Mouse (Mus musculus) CH12.LX (cell line): ENCODE results near the gene Fyttd1.

ENCODE experiments used
- CTCF ChIP-seq, 2 experiments: IDR thresholded peaks in 1 of 2; conservative IDR thresholded peaks in 1 of 2; 2 replicates each; pipeline ENCODE4 v1.5.1; 2011 to 2012; ENCODE audit warnings: low read depth in 2 of 2, low read length in 2 of 2, improper control_type of control experiment in 1 of 2, inconsistent platforms in 1 of 2, mild to moderate bottlenecking in 1 of 2, moderate library complexity in 1 of 2
- EP300 ChIP-seq: IDR thresholded peaks from 2 replicates; pipeline ENCODE4 v1.6.1; 2011; ENCODE audit warnings: low read length, improper control_type of control experiment
- GABPA ChIP-seq: IDR thresholded peaks from 2 replicates; pipeline ENCODE4 v1.6.1; 2012; ENCODE audit warnings: low read depth, low read length, improper control_type of control experiment, inconsistent platforms; ENCODE audit not compliant: insufficient replicate concordance
- HCFC1 ChIP-seq: IDR thresholded peaks from 2 replicates; pipeline ENCODE4 v1.6.1; 2012; ENCODE audit warnings: low read depth, mild to moderate bottlenecking, inconsistent platforms, low read length, improper control_type of control experiment
- KAT2A ChIP-seq: IDR thresholded peaks from 2 replicates; pipeline ENCODE4 v1.6.1; 2012; ENCODE audit warnings: low read length, improper control_type of control experiment, inconsistent platforms; ENCODE audit not compliant: insufficient replicate concordance
- MAX ChIP-seq: IDR thresholded peaks from 2 replicates; pipeline ENCODE4 v1.6.1; 2011; ENCODE audit warnings: low read length, improper control_type of control experiment
- MYC ChIP-seq: IDR thresholded peaks from 2 replicates; pipeline ENCODE4 v1.6.1; 2011; ENCODE audit warnings: low read depth, mild to moderate bottlenecking, improper control_type of control experiment, low read length
- POLR2A ChIP-seq: IDR thresholded peaks from 2 replicates; pipeline ENCODE4 v1.6.1; 2011; ENCODE audit warnings: low read depth, mild to moderate bottlenecking, improper control_type of control experiment, low read length
- RAD21 ChIP-seq: IDR thresholded peaks from 2 replicates; pipeline ENCODE4 v1.6.1; 2011; ENCODE audit warnings: low read depth, mild to moderate bottlenecking, low read length, improper control_type of control experiment, moderate library complexity
- RCOR1 ChIP-seq: conservative IDR thresholded peaks from 2 replicates; pipeline ENCODE4 v1.6.1; 2012; ENCODE audit warnings: low read depth, mild to moderate bottlenecking, inconsistent platforms, low read length, improper control_type of control experiment
- ZC3H11A ChIP-seq: IDR thresholded peaks from 2 replicates; pipeline ENCODE4 v1.6.1; 2012; ENCODE audit warnings: low read depth, mild to moderate bottlenecking, inconsistent platforms, low read length, improper control_type of control experiment

DNA sequence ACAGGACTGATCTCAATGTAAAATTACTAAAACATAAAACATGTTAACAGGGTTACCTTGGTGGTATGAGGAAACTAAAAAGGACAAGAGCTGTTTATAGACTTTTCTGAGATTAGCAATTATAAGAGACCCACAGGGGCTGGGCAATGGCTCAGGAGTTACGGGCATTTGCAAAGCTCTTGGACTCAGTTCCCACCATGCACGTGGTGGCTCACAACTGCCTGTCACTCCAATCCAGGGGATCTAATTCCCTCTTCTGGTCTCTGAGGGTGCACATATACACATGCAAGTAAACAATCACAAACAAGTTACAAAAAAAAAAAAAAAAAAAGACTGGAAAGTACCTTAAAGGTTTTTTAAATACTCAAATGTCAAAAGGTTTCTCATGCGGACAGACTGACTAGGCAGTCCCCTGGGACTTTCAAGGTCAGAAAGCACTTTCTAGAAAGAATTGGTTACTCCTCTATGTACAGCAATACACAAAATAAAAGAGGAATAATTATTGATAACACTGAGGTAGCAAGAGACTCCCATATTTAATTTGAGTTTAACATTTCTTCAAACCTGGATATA, 15.4 kb upstream of the Fyttd1 start:
- TF ChIP-seq CTCF (conservative IDR thresholded peaks at IDR 0.05 in 1 of 2, IDR thresholded peaks at IDR 0.05 in 1 of 2; ENCODE audit: low read depth in 2 of 2, low read length in 2 of 2) = no peak
- TF ChIP-seq POLR2A = no peak
- no peak for TF ChIP-seq KAT2A
- TF ChIP-seq ZC3H11A = no peak
- TF ChIP-seq EP300 = peak; percentile 75
- no peak for TF ChIP-seq RCOR1
- no peak for TF ChIP-seq HCFC1
- TF ChIP-seq GABPA = no peak
- TF ChIP-seq MAX = no peak
- peak; percentile 88 for TF ChIP-seq MYC
- no peak for TF ChIP-seq RAD21
